Mouse (Mus musculus) myocyte (in vitro differentiated cells): ENCODE data around the gene Gm31371.
"Not testable (repeated sequence)": the region's sequence is repeated elsewhere in the genome, so short reads cannot be mapped to it uniquely, and the experiment has no call there.

Experiments used
- E2F4 ChIP-seq: IDR thresholded peaks from one replicate; pipeline ENCODE4 v1.6.1; 2011; ENCODE audit warnings: mild to moderate bottlenecking, control low read depth, moderate library complexity; ENCODE audit not compliant: insufficient read depth
- MAX ChIP-seq: IDR thresholded peaks from one replicate; pipeline ENCODE4 v1.6.1; 2011; ENCODE audit warnings: low read depth, mild to moderate bottlenecking, control low read depth
- MYOG ChIP-seq, 3 experiments: IDR thresholded peaks; one replicate each; pipeline ENCODE4 v1.6.1; 2011; ENCODE audit warnings: control low read depth in 2 of 3, low read depth in 2 of 3, mild to moderate bottlenecking in 2 of 3; ENCODE audit not compliant: insufficient read length in 2 of 3, control insufficient read depth in 1 of 3, insufficient read depth in 1 of 3
- POLR2A ChIP-seq: IDR thresholded peaks from one replicate; pipeline ENCODE4 v1.6.1; 2011; ENCODE audit warnings: low read depth, mild to moderate bottlenecking, control low read depth, moderate library complexity; ENCODE audit not compliant: insufficient read length

DNA sequence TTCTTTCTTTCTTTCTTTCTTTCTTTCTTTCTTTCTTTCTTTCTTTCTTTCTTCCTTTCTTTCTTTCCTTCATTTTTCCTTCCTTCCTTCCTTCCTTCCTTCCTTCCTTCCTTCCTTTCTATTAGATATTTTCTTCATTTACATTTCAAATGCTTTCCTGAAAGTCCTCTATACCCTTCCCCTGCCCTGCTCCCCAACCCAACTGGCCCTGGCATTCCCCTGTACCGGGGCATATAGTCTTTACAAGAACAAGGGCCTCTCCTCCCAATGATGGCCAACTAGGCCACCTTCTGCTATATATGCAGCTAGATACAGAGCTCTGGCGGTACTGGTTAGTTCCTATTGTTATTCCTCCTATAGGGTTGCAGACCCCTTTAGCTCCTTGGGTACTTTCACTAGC lies 60.6 kb downstream of the Gm31371 start:
- TF ChIP-seq POLR2A; MYOG (IDR thresholded peaks at IDR 0.05; ENCODE audit: control insufficient read depth in 1 of 3, insufficient read depth in 1 of 3, insufficient read length in 2 of 3, low read depth in 2 of 3); E2F4; MAX: not testable (repeated sequence)
